Mouse (Mus musculus) olfactory bulb, adult 2 months (tissue): ENCODE measurements around the gene Brinp2.

ENCODE experiments used
- CTCF ChIP-seq: fragments of 200-500 bp; IDR thresholded peaks from 2 replicates; pipeline ENCODE4 v1.5.1; 2012; ENCODE audit warnings: low read depth, mild to moderate bottlenecking, low read length, moderate library complexity; ENCODE audit not compliant: insufficient read depth
- POLR2A ChIP-seq: fragments of 200-500 bp; IDR thresholded peaks from 2 replicates; pipeline ENCODE4 v1.6.1; 2012; ENCODE audit warnings: mild to moderate bottlenecking, low read depth, low read length, moderate library complexity; ENCODE audit not compliant: insufficient read depth

GRCm38 (mm10) chr1:158328839-158329238, 27.3 kb downstream of the Brinp2 start:
- TF ChIP-seq POLR2A: no peak
- no peak for TF ChIP-seq CTCF
